Mouse (Mus musculus): ENCODE measurements at regions not wholly inside any gene's neighbourhood (a gene's known extent, or its start where the extent isn't known, plus 50 kb on each side); places are given as distances from the start of the nearest gene placed in this dataset.

- Histone ChIP-seq H3K4me1 (ENCODE audit: insufficient read depth, low read length) (peaks cover 25% of the 10 kb centered on the region), H3K4me2 (replicated peaks; ENCODE audit: low read depth, low read length) (no peak overlapping the region), H3K4me3 (ENCODE audit: low read length) (no peak overlapping the region), H3K27ac (ENCODE audit: low read length) (peak overlapping the region; percentile 77), H3K9ac (replicated peaks; ENCODE audit: low read length) (no peak overlapping the region), H3K9me3 (ENCODE audit: low read length) (no peaks in the 10 kb centered on the region), H3K27me3 (ENCODE audit: insufficient read depth, low read length) (peaks cover 4% of the 10 kb centered on the region), H3K36me3 (ENCODE audit: insufficient read depth, low read length) (no peaks in the 10 kb centered on the region)
- peak; percentile 93 for ATAC-seq (ENCODE audit: low FRiP score, low TSS enrichment)
- 7% methylated on average over 8 of the region's 8 CpGs for WGBS
Measured at GRCm38 (mm10) chr5:111675673-111676261, 58.0 kb upstream of the Gm26897 start.

GRCm38 (mm10) chr5:111677847-111678311 lies 55.8 kb upstream of the Gm26897 start:
- H3K36me3 ChIP-seq (ENCODE audit: insufficient read depth, low read length): no peaks in the 10 kb centered on the region
- H3K27ac ChIP-seq (ENCODE audit: low read length): no peak overlapping the region
- no peak overlapping the region for H3K9ac ChIP-seq (replicated peaks; ENCODE audit: low read length)
- H3K4me2 ChIP-seq (replicated peaks; ENCODE audit: low read depth, low read length): no peak overlapping the region
- 58% methylated on average over 6 of the region's 6 CpGs for WGBS
- H3K4me3 ChIP-seq (ENCODE audit: low read length): no peak overlapping the region
- no peaks in the 10 kb centered on the region for H3K9me3 ChIP-seq (ENCODE audit: low read length)
- ATAC-seq (ENCODE audit: low FRiP score, low TSS enrichment): no peak
- H3K27me3 ChIP-seq (ENCODE audit: insufficient read depth, low read length): peaks cover 10% of the 10 kb centered on the region
- H3K4me1 ChIP-seq (ENCODE audit: insufficient read depth, low read length): peaks cover 19% of the 10 kb centered on the region

DNA sequence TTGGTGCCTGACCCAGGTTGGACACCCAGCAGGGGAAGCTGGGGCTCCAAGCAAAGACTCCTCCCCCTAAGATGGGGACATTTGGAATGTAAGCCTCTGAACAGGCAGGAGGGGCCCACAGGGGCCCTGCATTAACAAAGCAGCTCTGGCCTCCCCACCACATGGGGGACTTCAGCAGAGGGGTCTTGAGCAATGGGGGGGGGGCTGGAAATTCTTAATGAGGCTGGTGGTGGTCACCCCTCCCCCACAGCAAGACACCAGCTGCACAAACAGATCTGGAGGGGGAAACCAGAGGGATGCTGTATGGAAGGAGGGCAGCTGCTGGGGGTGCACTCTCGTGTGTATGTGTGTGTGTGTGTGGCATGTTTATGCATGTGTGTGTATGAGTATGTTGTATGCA lies 55.2 kb upstream of the Gm26897 start:
- no peak for ATAC-seq (ENCODE audit: low FRiP score, low TSS enrichment)
- Histone ChIP-seq H3K4me2 (replicated peaks; ENCODE audit: low read depth, low read length) (no peak overlapping the region), H3K36me3 (ENCODE audit: insufficient read depth, low read length) (no peaks in the 10 kb centered on the region), H3K4me3 (ENCODE audit: low read length) (no peak overlapping the region), H3K9ac (replicated peaks; ENCODE audit: low read length) (no peak overlapping the region), H3K27ac (ENCODE audit: low read length) (no peak overlapping the region), H3K27me3 (ENCODE audit: insufficient read depth, low read length) (peaks cover 10% of the 10 kb centered on the region), H3K9me3 (ENCODE audit: low read length) (no peaks in the 10 kb centered on the region), H3K4me1 (ENCODE audit: insufficient read depth, low read length) (peaks cover 19% of the 10 kb centered on the region)
- WGBS: 28% methylated on average over 1 of the region's 1 CpGs

GRCm38 (mm10) chr5:111681362-111682028 lies 52.2 kb upstream of the Gm26897 start:
- 55% methylated on average over 7 of the region's 7 CpGs for WGBS
- no peak overlapping the region for H3K9ac ChIP-seq (replicated peaks; ENCODE audit: low read length)
- peaks cover 16% of the 10 kb centered on the region for H3K27me3 ChIP-seq (ENCODE audit: insufficient read depth, low read length)
- H3K4me1 ChIP-seq (ENCODE audit: insufficient read depth, low read length): 0 out of 2 replicates have a peak, but pooled peaks cover 4% of the 10 kb centered on the region
- no peak overlapping the region for H3K4me2 ChIP-seq (replicated peaks; ENCODE audit: low read depth, low read length)
- H3K36me3 ChIP-seq (ENCODE audit: insufficient read depth, low read length): no peaks in the 10 kb centered on the region
- no peak overlapping the region for H3K27ac ChIP-seq (ENCODE audit: low read length)
- no peaks in the 10 kb centered on the region for H3K9me3 ChIP-seq (ENCODE audit: low read length)
- no peak overlapping the region for H3K4me3 ChIP-seq (ENCODE audit: low read length)
- no peak for ATAC-seq (ENCODE audit: low FRiP score, low TSS enrichment)

DNA sequence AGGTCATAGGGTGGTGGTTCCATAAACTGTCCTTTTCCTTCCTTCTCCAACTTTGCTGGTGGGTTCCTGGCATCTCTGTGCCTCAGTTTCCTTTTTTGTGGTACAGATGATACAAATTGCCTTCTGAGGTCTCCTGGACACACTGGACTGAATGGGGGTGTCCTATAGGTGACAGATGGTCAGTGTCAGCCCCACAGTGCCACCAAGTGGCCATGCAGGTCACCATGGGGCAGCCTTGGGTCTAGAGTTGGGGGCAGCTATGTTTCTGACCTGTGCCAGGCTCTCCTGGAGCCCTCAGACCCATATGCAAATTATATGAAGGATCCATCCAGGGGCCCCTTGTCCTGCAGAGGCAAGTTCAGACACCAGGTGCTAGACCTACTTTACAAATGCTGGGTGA lies 50.8 kb upstream of the Gm26897 start:
- H3K27ac ChIP-seq (ENCODE audit: low read length): no peak overlapping the region
- no peak overlapping the region for H3K9ac ChIP-seq (replicated peaks; ENCODE audit: low read length)
- H3K36me3 ChIP-seq (ENCODE audit: insufficient read depth, low read length): no peaks in the 10 kb centered on the region
- no peak overlapping the region for H3K4me2 ChIP-seq (replicated peaks; ENCODE audit: low read depth, low read length)
- H3K9me3 ChIP-seq (ENCODE audit: low read length): no peaks in the 10 kb centered on the region
- ATAC-seq (ENCODE audit: low FRiP score, low TSS enrichment): 0 out of 2 replicates have a peak, but pooled peaks have one; percentile 44
- 0 out of 2 replicates have a peak, but pooled peaks cover 4% of the 10 kb centered on the region for H3K4me1 ChIP-seq (ENCODE audit: insufficient read depth, low read length)
- no peak overlapping the region for H3K4me3 ChIP-seq (ENCODE audit: low read length)
- peaks cover 16% of the 10 kb centered on the region for H3K27me3 ChIP-seq (ENCODE audit: insufficient read depth, low read length)
